Mouse (Mus musculus): ENCODE data around the gene Timd4. TPM values are rescaled to one million over a fixed set of nuclear protein-coding genes. Genes with fewer than 3 reads are reported as not detected.

The Timd4 gene
- total and polyA plus RNA-seq, 2 experiments from 2014 or later = 0.15 TPM; not detected in 1

GRCm38 (mm10) chr11:46875774-46876173, 65.2 kb downstream of the Timd4 start:
- ATAC-seq = no peak
- H3K4me1 ChIP-seq (ENCODE audit: insufficient read depth, low read length) = no peaks in the 10 kb centered on the region
- no peak overlapping the region for H3K4me2 ChIP-seq (ENCODE audit: low read depth, low read length)
- no peak for TF ChIP-seq CTCF (IDR thresholded peaks at IDR 0.05; ENCODE audit: low read depth)
- H3K27ac ChIP-seq = no peak overlapping the region
- no peak for DNase-seq (ENCODE audit: low spot score)
- H3K4me3 ChIP-seq (ENCODE audit: low read length) = no peak overlapping the region
- H3K9me3 ChIP-seq (ENCODE audit: low read length) = no peaks in the 10 kb centered on the region
- H3K9ac ChIP-seq (replicated peaks; ENCODE audit: low read length) = no peak overlapping the region
- no peaks in the 10 kb centered on the region for H3K27me3 ChIP-seq (ENCODE audit: insufficient read depth, low read length)
- H3K36me3 ChIP-seq (ENCODE audit: insufficient read depth, low read length) = no peaks in the 10 kb centered on the region
- 56% methylated on average over 1 of the region's 1 CpGs for WGBS

- no peaks in the 10 kb centered on the region for H3K36me3 ChIP-seq (ENCODE audit: insufficient read depth, low read length)
- ATAC-seq (no peak), DNase-seq (ENCODE audit: low spot score) (no peak)
- TF ChIP-seq CTCF (IDR thresholded peaks at IDR 0.05; ENCODE audit: low read depth) = no peak
- no peak overlapping the region for H3K4me3 ChIP-seq (ENCODE audit: low read length)
- no peaks in the 10 kb centered on the region for H3K4me1 ChIP-seq (ENCODE audit: insufficient read depth, low read length)
- H3K9me3 ChIP-seq (ENCODE audit: low read length) = no peaks in the 10 kb centered on the region
- H3K27ac ChIP-seq = no peak overlapping the region
- H3K27me3 ChIP-seq (ENCODE audit: insufficient read depth, low read length) = no peaks in the 10 kb centered on the region
- WGBS = 89% methylated on average over 2 of the region's 2 CpGs
- no peak overlapping the region for H3K4me2 ChIP-seq (ENCODE audit: low read depth, low read length)
- no peak overlapping the region for H3K9ac ChIP-seq (replicated peaks; ENCODE audit: low read length)
Measured at GRCm38 (mm10) chr11:46882456-46882855, 71.9 kb downstream of the Timd4 start.

DNA sequence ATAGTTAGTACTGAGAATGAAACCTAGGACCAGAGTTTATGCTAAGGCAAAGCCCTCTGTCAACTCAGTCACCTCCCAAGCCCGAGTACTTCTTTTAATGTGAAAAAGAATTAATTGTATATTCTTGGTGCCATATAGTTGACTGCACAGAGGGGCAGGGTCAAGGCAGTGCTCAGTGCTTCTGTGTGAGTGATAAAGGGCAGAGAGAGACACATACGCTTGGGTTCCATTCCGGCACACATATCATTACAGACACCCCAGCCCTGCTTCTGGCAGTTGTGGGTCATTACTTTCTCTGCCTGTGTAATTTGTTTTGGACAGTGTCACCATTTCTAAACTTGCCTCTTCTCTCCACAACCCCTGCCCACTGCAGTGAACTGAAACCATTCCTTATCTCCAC, 78.5 kb downstream of the Timd4 start:
- Histone ChIP-seq H3K27ac (no peak overlapping the region), H3K27me3 (ENCODE audit: insufficient read depth, low read length) (no peaks in the 10 kb centered on the region), H3K4me3 (ENCODE audit: low read length) (no peak overlapping the region), H3K9me3 (ENCODE audit: low read length) (no peaks in the 10 kb centered on the region), H3K36me3 (ENCODE audit: insufficient read depth, low read length) (no peaks in the 10 kb centered on the region), H3K9ac (replicated peaks; ENCODE audit: low read length) (no peak overlapping the region), H3K4me2 (ENCODE audit: low read depth, low read length) (no peak overlapping the region), H3K4me1 (ENCODE audit: insufficient read depth, low read length) (no peaks in the 10 kb centered on the region)
- DNase-seq (ENCODE audit: low spot score) (no peak), ATAC-seq (no peak)
- 79% methylated on average over 3 of the region's 3 CpGs for WGBS
- no peak for TF ChIP-seq CTCF (IDR thresholded peaks at IDR 0.05; ENCODE audit: low read depth)

Other genes with a start within 250 kb of the Timd4 start
- gene BC053393, start 239.3 kb upstream of the Timd4 start, total RNA-seq (2014; rRNA removed) = not detected in 2 replicates
- not detected in 2 replicates for gene BC053393, start 239.3 kb upstream of the Timd4 start, polyA plus RNA-seq (2015; fragmentation: Nextera tagmentation; extraction: Ambion mirVana)
- gene Dppa1, start 181.5 kb upstream of the Timd4 start, total RNA-seq (2014; rRNA removed) = not detected in 2 replicates
- gene Dppa1, start 181.5 kb upstream of the Timd4 start, polyA plus RNA-seq (2015; fragmentation: Nextera tagmentation; extraction: Ambion mirVana) = not detected in 2 replicates
- gene Timd2, start 103.7 kb upstream of the Timd4 start, total RNA-seq (2014; rRNA removed) = 0.05 and 0.29 TPM in 2 replicates
- 0.06 TPM in 1 of 2 replicates, not detected in the other for gene Timd2, start 103.7 kb upstream of the Timd4 start, polyA plus RNA-seq (2015; fragmentation: Nextera tagmentation; extraction: Ambion mirVana)
- not detected in 2 replicates for gene Havcr1, start 75.7 kb upstream of the Timd4 start, total RNA-seq (2014; rRNA removed)
- not detected in 2 replicates for gene Havcr1, start 75.7 kb upstream of the Timd4 start, polyA plus RNA-seq (2015; fragmentation: Nextera tagmentation; extraction: Ambion mirVana)